Mouse (Mus musculus): ENCODE results near the gene Rbfox2. TPM values are rescaled to one million over a fixed set of nuclear protein-coding genes. Genes with fewer than 3 reads are reported as not detected.

Gene Rbfox2
- polyA plus RNA-seq, 1 experiment, result 18.7 TPM

DNA sequence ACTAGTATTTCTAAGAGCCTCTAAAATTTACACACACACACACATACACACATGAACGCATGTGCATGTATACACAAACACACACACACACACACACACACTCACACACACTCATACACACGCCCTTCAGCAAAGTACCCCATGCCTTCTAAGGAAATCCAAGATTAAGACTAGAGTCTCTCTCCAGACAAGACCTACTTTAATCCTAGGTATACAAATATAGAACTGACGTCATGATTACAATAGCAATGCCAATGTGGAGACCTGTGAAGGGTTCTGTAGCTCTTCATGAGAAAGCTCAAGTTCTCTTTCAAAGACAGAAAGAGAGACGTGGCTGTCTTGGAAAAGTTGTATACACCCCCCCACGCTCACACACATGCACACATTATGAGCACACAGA lies 132.8 kb downstream of the Rbfox2 start:
- DNase-seq, result no peak
- no peak overlapping the region for H3K4me3 ChIP-seq (ENCODE audit: insufficient read depth, low read depth, low read length)
- H3K27ac ChIP-seq (ENCODE audit: insufficient read depth, low read depth, low read length), result no peak overlapping the region
- H3K36me3 ChIP-seq (ENCODE audit: control insufficient read depth, insufficient read depth, low read length), result no peaks in the 10 kb centered on the region
- no peaks in the 10 kb centered on the region for H3K4me1 ChIP-seq (ENCODE audit: control insufficient read depth, insufficient read depth, low read length)
- no peak for TF ChIP-seq CTCF (conservative IDR thresholded peaks at IDR 0.05; ENCODE audit: insufficient read depth, insufficient read length, low read depth, low read length)
- no peak for TF ChIP-seq POLR2A (IDR thresholded peaks at IDR 0.05; ENCODE audit: low read depth, low read length)
- no peaks in the 10 kb centered on the region for H3K27me3 ChIP-seq (replicated peaks; ENCODE audit: control insufficient read depth, insufficient read depth, low read length)
- 94% methylated on average over 5 of the region's 5 CpGs for WGBS

DNA sequence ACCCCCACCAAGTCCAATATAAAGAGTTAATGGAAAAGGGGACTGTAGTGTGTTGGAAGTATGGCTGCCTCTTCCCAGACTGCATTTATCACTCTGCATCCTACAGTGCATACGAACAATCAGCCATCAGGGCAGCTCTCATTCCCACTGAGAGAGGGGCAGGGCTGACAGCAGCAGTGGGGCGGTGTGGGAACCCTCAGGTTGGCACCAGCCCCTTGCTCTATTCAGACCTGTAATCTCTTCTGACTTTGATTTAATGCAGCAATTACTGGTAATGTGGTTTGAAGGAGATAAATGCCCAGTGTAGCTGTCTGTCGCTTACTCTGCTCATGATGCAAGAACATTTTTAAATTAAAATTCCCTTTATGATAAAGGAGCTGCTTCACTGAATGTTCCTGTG lies 134.4 kb downstream of the Rbfox2 start:
- no peak overlapping the region for H3K4me3 ChIP-seq (ENCODE audit: insufficient read depth, low read depth, low read length)
- H3K27me3 ChIP-seq (replicated peaks; ENCODE audit: control insufficient read depth, insufficient read depth, low read length), result no peaks in the 10 kb centered on the region
- no peak for DNase-seq
- TF ChIP-seq CTCF (conservative IDR thresholded peaks at IDR 0.05; ENCODE audit: insufficient read depth, insufficient read length, low read depth, low read length), result no peak
- TF ChIP-seq POLR2A (IDR thresholded peaks at IDR 0.05; ENCODE audit: low read depth, low read length), result no peak
- H3K4me1 ChIP-seq (ENCODE audit: control insufficient read depth, insufficient read depth, low read length), result no peaks in the 10 kb centered on the region
- no peak overlapping the region for H3K27ac ChIP-seq (ENCODE audit: insufficient read depth, low read depth, low read length)
- no peaks in the 10 kb centered on the region for H3K36me3 ChIP-seq (ENCODE audit: control insufficient read depth, insufficient read depth, low read length)
- WGBS, result 89% methylated on average over 3 of the region's 3 CpGs

DNA sequence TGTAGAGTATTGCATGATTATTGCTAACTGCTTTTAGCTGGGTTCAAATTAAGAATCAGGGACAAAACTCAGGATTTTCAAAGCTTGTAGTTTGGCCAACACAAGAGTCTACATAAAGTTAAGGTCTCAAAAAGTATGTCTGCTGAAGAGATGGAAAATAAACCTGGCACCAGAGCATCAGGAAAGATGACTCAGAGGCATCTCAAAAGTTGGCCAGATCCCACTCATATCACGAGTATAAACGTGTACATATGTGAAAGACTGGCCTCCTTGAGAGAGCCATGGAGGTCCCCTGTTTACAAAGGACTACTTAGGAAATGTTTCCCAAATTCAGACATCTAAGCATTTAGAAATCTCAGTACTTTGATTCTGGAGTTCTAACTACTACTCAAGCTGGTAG lies 138.0 kb downstream of the Rbfox2 start:
- WGBS, result 71% methylated on average over 2 of the region's 2 CpGs
- no peaks in the 10 kb centered on the region for H3K27me3 ChIP-seq (replicated peaks; ENCODE audit: control insufficient read depth, insufficient read depth, low read length)
- H3K4me1 ChIP-seq (ENCODE audit: control insufficient read depth, insufficient read depth, low read length), result peaks cover 8% of the 10 kb centered on the region; the same call in 1 of the 2 replicates
- no peak for TF ChIP-seq CTCF (conservative IDR thresholded peaks at IDR 0.05; ENCODE audit: insufficient read depth, insufficient read length, low read depth, low read length)
- TF ChIP-seq POLR2A (IDR thresholded peaks at IDR 0.05; ENCODE audit: low read depth, low read length), result no peak
- DNase-seq, result no peak
- H3K4me3 ChIP-seq (ENCODE audit: insufficient read depth, low read depth, low read length), result no peak overlapping the region
- H3K27ac ChIP-seq (ENCODE audit: insufficient read depth, low read depth, low read length), result no peak overlapping the region
- H3K36me3 ChIP-seq (ENCODE audit: control insufficient read depth, insufficient read depth, low read length), result no peaks in the 10 kb centered on the region

DNA sequence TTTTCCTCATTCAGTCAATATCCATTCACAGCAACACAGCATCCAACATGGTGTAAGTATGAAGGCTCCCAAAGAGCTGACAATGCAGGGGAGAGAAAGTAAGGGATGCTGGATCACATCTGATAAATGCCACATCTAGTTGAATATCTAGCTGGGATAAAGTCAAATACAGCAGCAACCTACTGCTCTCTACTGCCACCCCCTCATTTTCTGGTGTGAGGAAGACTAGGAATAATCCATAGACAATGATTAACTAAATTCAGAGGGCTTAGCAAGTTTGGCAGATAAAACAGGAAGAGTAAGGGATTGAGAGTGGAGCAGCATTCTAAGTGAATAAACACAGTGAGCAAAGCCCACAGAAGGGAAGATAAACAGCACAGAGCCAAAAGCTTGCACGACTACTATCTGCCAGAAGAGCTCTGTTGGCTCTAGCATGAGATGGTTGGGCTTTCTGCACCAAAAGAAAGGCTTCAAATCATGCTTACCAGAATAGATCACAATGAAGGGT lies 140.5 kb downstream of the Rbfox2 start:
- Histone ChIP-seq H3K27me3 (replicated peaks; ENCODE audit: control insufficient read depth, insufficient read depth, low read length) (no peaks in the 10 kb centered on the region), H3K27ac (ENCODE audit: insufficient read depth, low read depth, low read length) (no peak overlapping the region), H3K4me1 (ENCODE audit: control insufficient read depth, insufficient read depth, low read length) (peaks cover 8% of the 10 kb centered on the region; the same call in 1 of the 2 replicates), H3K36me3 (ENCODE audit: control insufficient read depth, insufficient read depth, low read length) (no peaks in the 10 kb centered on the region), H3K4me3 (ENCODE audit: insufficient read depth, low read depth, low read length) (no peak overlapping the region)
- 16% methylated on average over 1 of the region's 1 CpGs for WGBS
- peak; percentile 42 for DNase-seq
- TF ChIP-seq CTCF (conservative IDR thresholded peaks at IDR 0.05; ENCODE audit: insufficient read depth, insufficient read length, low read depth, low read length) (0 out of 2 replicates have a peak, but pooled peaks have one; percentile 1), POLR2A (IDR thresholded peaks at IDR 0.05; ENCODE audit: low read depth, low read length) (no peak)

DNA sequence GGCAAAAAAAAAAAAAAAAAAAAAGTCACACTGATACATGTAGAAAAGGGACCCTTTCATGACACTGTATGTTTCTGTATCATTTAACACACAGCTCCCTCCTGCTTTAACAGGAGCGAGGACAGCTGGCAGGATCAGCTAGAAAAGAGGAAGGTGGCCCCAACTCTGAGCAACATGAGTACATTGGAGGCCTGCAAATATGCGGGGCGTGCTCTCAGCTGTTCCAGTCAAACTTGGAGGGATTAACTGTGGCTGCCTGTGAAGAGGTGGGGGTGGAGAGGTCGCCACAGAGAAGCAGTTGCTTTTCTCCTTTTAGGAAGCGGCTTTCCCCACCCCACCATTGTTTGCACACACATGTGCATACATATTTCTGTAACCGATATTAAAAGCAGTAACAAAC lies 143.5 kb downstream of the Rbfox2 start:
- DNase-seq, result no peak
- Histone ChIP-seq H3K27me3 (replicated peaks; ENCODE audit: control insufficient read depth, insufficient read depth, low read length) (no peaks in the 10 kb centered on the region), H3K4me1 (ENCODE audit: control insufficient read depth, insufficient read depth, low read length) (peaks cover 8% of the 10 kb centered on the region; the same call in 1 of the 2 replicates), H3K36me3 (ENCODE audit: control insufficient read depth, insufficient read depth, low read length) (no peaks in the 10 kb centered on the region), H3K4me3 (ENCODE audit: insufficient read depth, low read depth, low read length) (no peak overlapping the region), H3K27ac (ENCODE audit: insufficient read depth, low read depth, low read length) (no peak overlapping the region)
- no peak for TF ChIP-seq CTCF (conservative IDR thresholded peaks at IDR 0.05; ENCODE audit: insufficient read depth, insufficient read length, low read depth, low read length)
- TF ChIP-seq POLR2A (IDR thresholded peaks at IDR 0.05; ENCODE audit: low read depth, low read length), result no peak
- WGBS, result 64% methylated on average over 6 of the region's 6 CpGs

DNA sequence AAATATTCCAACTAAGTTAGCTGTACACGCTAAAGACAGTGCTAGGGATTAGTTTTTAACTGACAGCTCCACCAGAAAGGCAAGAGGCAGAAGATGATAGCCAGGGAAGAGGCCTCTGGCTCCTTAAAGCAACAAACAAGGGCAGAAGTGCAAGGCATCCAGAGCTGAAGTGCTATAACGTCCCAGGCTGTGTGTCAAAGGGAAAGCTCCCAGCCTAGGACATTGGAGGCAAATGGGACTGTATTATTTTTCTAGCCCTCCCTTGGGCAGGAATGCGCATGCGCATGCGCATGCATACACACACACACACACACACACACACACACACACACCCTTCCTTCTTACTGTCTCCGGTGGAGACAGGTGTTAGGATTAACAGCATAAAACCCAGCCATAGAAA lies 143.9 kb downstream of the Rbfox2 start:
- H3K36me3 ChIP-seq (ENCODE audit: control insufficient read depth, insufficient read depth, low read length), result no peaks in the 10 kb centered on the region
- WGBS, result 60% methylated on average over 6 of the region's 6 CpGs
- peaks cover 8% of the 10 kb centered on the region; the same call in 1 of the 2 replicates for H3K4me1 ChIP-seq (ENCODE audit: control insufficient read depth, insufficient read depth, low read length)
- no peak overlapping the region for H3K4me3 ChIP-seq (ENCODE audit: insufficient read depth, low read depth, low read length)
- DNase-seq, result no peak
- no peaks in the 10 kb centered on the region for H3K27me3 ChIP-seq (replicated peaks; ENCODE audit: control insufficient read depth, insufficient read depth, low read length)
- TF ChIP-seq CTCF (conservative IDR thresholded peaks at IDR 0.05; ENCODE audit: insufficient read depth, insufficient read length, low read depth, low read length) (no peak), POLR2A (IDR thresholded peaks at IDR 0.05; ENCODE audit: low read depth, low read length) (no peak)
- H3K27ac ChIP-seq (ENCODE audit: insufficient read depth, low read depth, low read length), result no peak overlapping the region

DNA sequence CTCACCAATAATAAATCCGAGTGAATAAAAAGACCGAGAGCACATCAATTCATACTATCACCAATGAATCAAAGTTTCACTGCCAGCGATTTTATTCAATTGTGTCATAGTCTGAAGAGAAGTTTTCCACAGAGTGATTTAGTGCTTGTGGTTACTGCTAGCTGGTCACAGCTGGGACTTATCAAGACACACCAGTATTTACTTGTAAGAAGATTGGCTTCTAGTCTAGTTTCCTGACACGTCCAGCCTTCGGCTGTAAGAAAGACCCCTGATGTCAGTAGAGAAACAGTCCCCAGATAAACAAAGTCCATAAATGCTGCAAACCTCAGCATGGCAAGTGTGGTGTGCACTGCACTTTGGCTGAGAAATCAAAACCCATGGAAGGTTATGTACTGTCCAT lies 145.4 kb downstream of the Rbfox2 start:
- no peak overlapping the region for H3K4me3 ChIP-seq (ENCODE audit: insufficient read depth, low read depth, low read length)
- H3K27ac ChIP-seq (ENCODE audit: insufficient read depth, low read depth, low read length), result no peak overlapping the region
- no peaks in the 10 kb centered on the region for H3K36me3 ChIP-seq (ENCODE audit: control insufficient read depth, insufficient read depth, low read length)
- peaks cover 6% of the 10 kb centered on the region; the same call in 1 of the 2 replicates for H3K4me1 ChIP-seq (ENCODE audit: control insufficient read depth, insufficient read depth, low read length)
- 54% methylated on average over 5 of the region's 5 CpGs for WGBS
- TF ChIP-seq POLR2A (IDR thresholded peaks at IDR 0.05; ENCODE audit: low read depth, low read length), result no peak
- no peak for TF ChIP-seq CTCF (conservative IDR thresholded peaks at IDR 0.05; ENCODE audit: insufficient read depth, insufficient read length, low read depth, low read length)
- H3K27me3 ChIP-seq (replicated peaks; ENCODE audit: control insufficient read depth, insufficient read depth, low read length), result no peaks in the 10 kb centered on the region
- peak; percentile 25 for DNase-seq
